Comparison of ENCODE assay signal across 16 mouse cellular contexts in the genomic region with DNA sequence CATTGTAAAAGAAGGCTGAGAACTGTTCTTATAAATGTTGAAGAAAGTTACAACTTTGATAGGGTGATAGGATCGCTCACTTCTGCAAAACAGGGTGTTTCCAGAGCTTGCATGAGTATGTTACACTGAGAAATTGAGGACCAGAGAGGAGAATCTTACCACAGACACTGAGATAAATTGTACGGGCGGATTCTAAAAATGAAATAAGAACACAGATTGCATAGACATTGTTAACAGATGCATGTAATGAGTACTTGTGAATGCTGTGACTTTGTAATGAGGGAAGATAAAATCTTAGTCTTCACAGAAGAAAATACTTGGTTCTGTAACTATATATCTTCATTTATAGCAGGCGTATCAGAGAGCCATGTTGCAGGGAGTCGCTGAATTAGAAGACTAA.
"Had no signal": no experiment of that assay in that cellular context is flagged by ENCODE, and none has a peak within 500 bp of the region (broad histone marks: within the 10 kb centered on the region; RNA-seq: fewer than 3 reads in every experiment).

No protein-coding gene starts in this region.

- H3K4me2 ChIP-seq: lung, embryonic 14.5 days; midbrain, embryonic 13.5 days; neural tube, embryonic 13.5 days; neural tube, embryonic 15.5 days; stomach, embryonic 15.5 days had no signal

- DNase-seq: lung, adult 18-20 months; lung, embryonic 14.5 days; lung, postnatal 10 days; lung, postnatal 4 days; right cerebral cortex, postnatal 14 days; thymus, adult 18-20 months; thymus, postnatal 14 days; thymus, postnatal 36 days had no signal

- ATAC-seq: midbrain, embryonic 13.5 days; midbrain, embryonic 16.5 days had no signal

- H3K4me1 ChIP-seq: stomach, embryonic 15.5 days had no signal

- H3K27ac ChIP-seq: midbrain, embryonic 10.5 days; midbrain, embryonic 13.5 days; neural tube, embryonic 13.5 days; neural tube, embryonic 15.5 days; stomach, embryonic 15.5 days; stomach, postnatal 0 days had no signal

- H3K36me3 ChIP-seq: midbrain, embryonic 10.5 days; midbrain, embryonic 13.5 days; stomach, embryonic 15.5 days had no signal

- H3K27me3 ChIP-seq: midbrain, embryonic 13.5 days; neural tube, embryonic 13.5 days; neural tube, embryonic 15.5 days; stomach, embryonic 15.5 days had no signal

- H3K9me3 ChIP-seq: midbrain, embryonic 10.5 days; midbrain, embryonic 13.5 days; neural tube, embryonic 13.5 days; neural tube, embryonic 15.5 days; stomach, embryonic 15.5 days had no signal

- H3K4me3 ChIP-seq: midbrain, embryonic 10.5 days; midbrain, embryonic 13.5 days; myocyte; neural tube, embryonic 13.5 days; neural tube, embryonic 15.5 days; stomach, embryonic 15.5 days had no signal

- H3K9ac ChIP-seq: lung, embryonic 14.5 days; midbrain, embryonic 13.5 days; neural tube, embryonic 13.5 days; neural tube, embryonic 15.5 days; stomach, embryonic 15.5 days had no signal
